Mouse (Mus musculus) embryo, embryonic 10.5 days (tissue): ENCODE results near the gene Ugt1a6a.
"Not testable (repeated sequence)": the region's sequence is repeated elsewhere in the genome, so short reads cannot be mapped to it uniquely, and the experiment has no call there.

Source experiments
- DNase-seq: peaks from one replicate; pipeline ENCODE4 v3.0.0-alpha.2; 2015; ENCODE audit warnings: low spot score

The Ugt1a6a gene

GRCm38 (mm10) chr1:88135229-88135904 lies 758 bp downstream of the Ugt1a6a start:
- DNase-seq: not testable (repeated sequence)

GRCm38 (mm10) chr1:88136646-88137045 lies 2.0 kb downstream of the Ugt1a6a start:
- no peak for DNase-seq

GRCm38 (mm10) chr1:88137264-88137663 lies 2.7 kb downstream of the Ugt1a6a start:
- DNase-seq: no peak

GRCm38 (mm10) chr1:88138145-88138544 lies 3.5 kb downstream of the Ugt1a6a start:
- DNase-seq: no peak

- not testable (repeated sequence) for DNase-seq
Measured at GRCm38 (mm10) chr1:88140492-88140891, 5.9 kb downstream of the Ugt1a6a start.

- peak; percentile 56 for DNase-seq
Measured at GRCm38 (mm10) chr1:88143966-88144675, 9.5 kb downstream of the Ugt1a6a start.

- peak; percentile 42 for DNase-seq
Measured at GRCm38 (mm10) chr1:88145278-88145677, 10.7 kb downstream of the Ugt1a6a start.

- DNase-seq: peak; percentile 10
Measured at GRCm38 (mm10) chr1:88150133-88150532, 15.5 kb downstream of the Ugt1a6a start.

- no peak for DNase-seq
Measured at GRCm38 (mm10) chr1:88158430-88158829, 23.8 kb downstream of the Ugt1a6a start.

GRCm38 (mm10) chr1:88165711-88166110 lies 31.1 kb downstream of the Ugt1a6a start, which contains the start of gene Ugt1a5:
Ugt1a5 (plus strand) TSS chr1:88166012.
- no peak for DNase-seq

GRCm38 (mm10) chr1:88172190-88172589 lies 37.6 kb downstream of the Ugt1a6a start:
- not testable (repeated sequence) for DNase-seq

- no peak for DNase-seq
Measured at GRCm38 (mm10) chr1:88179657-88180056, 45.0 kb downstream of the Ugt1a6a start.

GRCm38 (mm10) chr1:88186325-88186935 lies 51.8 kb downstream of the Ugt1a6a start:
- no peak for DNase-seq

- no peak for DNase-seq
Measured at GRCm38 (mm10) chr1:88192136-88192535, 57.5 kb downstream of the Ugt1a6a start.

- DNase-seq: no peak
Measured at GRCm38 (mm10) chr1:88195687-88196086, 61.1 kb downstream of the Ugt1a6a start.

- DNase-seq: no peak
Measured at GRCm38 (mm10) chr1:88197443-88197842, 62.8 kb downstream of the Ugt1a6a start.

GRCm38 (mm10) chr1:88199996-88200395 lies 65.4 kb downstream of the Ugt1a6a start:
- DNase-seq: no peak

- DNase-seq: no peak
Measured at GRCm38 (mm10) chr1:88200456-88200855, 65.8 kb downstream of the Ugt1a6a start, which contains the start of gene Ugt1a2. Ugt1a2 (plus strand) TSS chr1:88200601.

GRCm38 (mm10) chr1:88205294-88205922 lies 70.8 kb downstream of the Ugt1a6a start, which contains the start of gene Dnajb3:
Dnajb3 (minus strand) TSS chr1:88205782.
- DNase-seq: peak; percentile 93

GRCm38 (mm10) chr1:88206843-88207479 lies 72.4 kb downstream of the Ugt1a6a start:
- DNase-seq: no peak

GRCm38 (mm10) chr1:88211812-88212211 lies 77.2 kb downstream of the Ugt1a6a start, which contains the start of gene Ugt1a1:
Ugt1a1 (plus strand) TSS chr1:88211959.
- peak; percentile 18 for DNase-seq
